Mouse (Mus musculus): ENCODE results near the gene Hoxa13.

GRCm38 (mm10) chr6:52238155-52238545 lies 22.5 kb downstream of the Hoxa13 start:
- TF ChIP-seq CTCF (IDR thresholded peaks at IDR 0.05; ENCODE audit: borderline replicate concordance, control insufficient read depth, extremely low read depth, insufficient read depth, low read length, poor library complexity) (no peak), POLR2A (IDR thresholded peaks at IDR 0.05; ENCODE audit: control insufficient read depth, extremely low read depth, insufficient read depth, low read length, poor library complexity) (no peak)

Measured in thymus, adult 2 months (tissue).